Mouse (Mus musculus): ENCODE data around the gene Klrb1f.

- TF ChIP-seq POLR2A (IDR thresholded peaks at IDR 0.05; ENCODE audit: low read depth, low read length) (no peak), CTCF (IDR thresholded peaks at IDR 0.05; ENCODE audit: borderline replicate concordance, insufficient read depth, low read length) (no peak)
These were observed 49.5 kb downstream of the Klrb1f start for GRCm38 (mm10) chr6:129095166-129095565.
